Mouse (Mus musculus) stomach, postnatal 0 days (tissue): ENCODE measurements at regions not wholly inside any gene's neighbourhood (a gene's known extent, or its start where the extent isn't known, plus 50 kb on each side); places are given as distances from the start of the nearest gene placed in this dataset.

Experiments used
- CTCF ChIP-seq: IDR thresholded peaks from 2 replicates; pipeline ENCODE4 v1.5.1; 2016; ENCODE audit warnings: antibody characterized with exemption, low read depth, mild to moderate bottlenecking, moderate library complexity
- EP300 ChIP-seq: optimal IDR thresholded peaks from 2 replicates; pipeline ENCODE3; 2016; ENCODE audit warnings: antibody characterized with exemption

DNA sequence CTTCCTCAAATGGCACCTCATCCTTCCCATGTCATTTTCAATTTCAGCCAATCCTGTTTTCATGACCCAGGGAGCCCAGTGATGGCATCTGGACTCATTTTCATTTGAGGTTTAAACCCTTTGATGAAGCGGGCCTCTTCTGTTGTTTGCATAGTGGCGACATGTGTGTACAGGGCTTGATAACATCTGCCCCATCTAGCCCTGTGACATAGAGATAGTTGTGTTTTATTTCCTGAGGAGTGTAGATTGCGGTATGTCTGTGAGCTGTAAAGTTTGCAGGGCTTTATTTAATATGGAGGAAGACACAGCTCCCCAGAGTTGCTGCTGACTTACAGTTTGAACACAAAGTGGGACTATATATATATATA, 92.9 kb downstream of the Gm815 start:
- TF ChIP-seq CTCF, result no peak
- TF ChIP-seq EP300, result no peak
